Mouse (Mus musculus) kidney, adult 2 months (tissue): Measurements from ENCODE around the gene Hat1.

Experiments used
- CTCF ChIP-seq: fragments of 200-500 bp; conservative IDR thresholded peaks from 2 replicates; pipeline ENCODE4 v1.5.1; 2011; ENCODE audit warnings: low read depth, mild to moderate bottlenecking, control low read depth, low read length, moderate library complexity, mixed read lengths; ENCODE audit not compliant: insufficient read depth, insufficient read length
- POLR2A ChIP-seq: fragments of 200-500 bp; IDR thresholded peaks from one replicate; pipeline ENCODE4 v1.6.1; 2011; ENCODE audit warnings: low read depth, low read length, control low read depth

DNA sequence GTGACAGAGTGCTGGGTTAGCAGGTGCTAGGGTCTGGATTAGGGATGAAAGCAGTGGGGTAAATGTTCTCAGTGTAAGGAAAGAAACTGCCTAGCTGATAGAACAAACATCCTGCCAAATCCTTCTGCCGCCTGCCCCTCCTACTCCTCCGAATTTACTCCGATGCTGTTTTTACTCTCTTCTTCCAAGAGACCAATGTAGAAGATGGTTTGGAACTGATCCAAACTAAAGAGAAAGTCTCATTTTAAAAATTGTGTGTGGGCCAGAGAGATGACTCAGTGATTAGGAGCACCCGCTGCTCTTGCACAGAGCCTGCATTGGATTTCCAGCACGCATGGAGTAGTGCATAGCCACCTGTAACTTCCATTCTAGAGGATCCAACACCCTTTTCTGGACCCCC lies 17.0 kb upstream of the Hat1 start:
- no peak for TF ChIP-seq CTCF
- no peak for TF ChIP-seq POLR2A
